Mouse (Mus musculus) embryo, embryonic 10.5 days (tissue): Measurements from ENCODE around the gene Syk.

ENCODE experiments used
- DNase-seq: peaks from one replicate; pipeline ENCODE4 v3.0.0-alpha.2; 2015; ENCODE audit warnings: low spot score

The Syk gene

GRCm38 (mm10) chr13:52582878-52583661 is at the start of gene Syk:
Gene Syk, plus strand, starts transcription at chr13:52583173.
- DNase-seq: peak; percentile 78

GRCm38 (mm10) chr13:52533644-52534043 is 49.3 kb upstream of the Syk start:
- DNase-seq: no peak

GRCm38 (mm10) chr13:52535542-52535941 is 47.4 kb upstream of the Syk start:
- peak; percentile 86 for DNase-seq

DNA sequence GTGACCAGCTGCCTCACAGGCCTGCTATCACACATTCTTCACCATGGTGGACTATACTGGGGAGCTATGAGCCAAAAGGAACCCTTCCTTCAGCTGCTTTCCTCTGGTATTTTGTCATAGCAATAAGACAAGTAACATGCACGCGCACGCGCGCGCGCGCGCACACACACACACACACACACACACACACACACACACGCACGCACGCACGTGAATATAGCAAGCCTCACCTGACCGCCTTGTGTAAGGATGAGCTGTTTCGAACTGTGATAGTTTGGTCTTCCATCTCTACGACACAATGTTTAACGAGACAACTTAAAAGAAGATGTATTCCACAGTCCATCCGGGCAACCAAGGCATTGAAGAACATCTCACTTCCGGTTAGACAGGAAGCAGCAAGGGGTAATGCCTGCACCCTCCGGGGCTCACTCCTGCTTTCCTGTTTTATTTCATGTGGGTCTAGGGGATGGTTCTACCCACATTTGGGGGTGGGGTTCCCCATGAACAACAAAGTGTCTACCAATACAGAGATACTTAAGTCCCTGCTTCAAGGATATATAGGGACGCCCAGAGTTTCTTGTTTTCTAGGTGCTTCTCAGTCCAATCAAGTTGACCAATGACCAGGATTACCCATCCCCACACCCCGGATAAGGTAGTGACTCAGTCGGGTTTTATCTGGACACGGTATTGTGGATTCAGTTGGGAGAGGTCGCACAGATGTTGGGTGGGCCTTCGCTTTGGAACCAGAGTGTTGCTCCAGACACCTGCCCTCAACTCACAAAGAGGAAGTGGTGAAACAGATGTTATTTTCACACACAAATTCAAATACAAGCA is 45.0 kb upstream of the Syk start:
- DNase-seq: no peak

GRCm38 (mm10) chr13:52538588-52539116 is 44.3 kb upstream of the Syk start:
- DNase-seq: no peak

DNA sequence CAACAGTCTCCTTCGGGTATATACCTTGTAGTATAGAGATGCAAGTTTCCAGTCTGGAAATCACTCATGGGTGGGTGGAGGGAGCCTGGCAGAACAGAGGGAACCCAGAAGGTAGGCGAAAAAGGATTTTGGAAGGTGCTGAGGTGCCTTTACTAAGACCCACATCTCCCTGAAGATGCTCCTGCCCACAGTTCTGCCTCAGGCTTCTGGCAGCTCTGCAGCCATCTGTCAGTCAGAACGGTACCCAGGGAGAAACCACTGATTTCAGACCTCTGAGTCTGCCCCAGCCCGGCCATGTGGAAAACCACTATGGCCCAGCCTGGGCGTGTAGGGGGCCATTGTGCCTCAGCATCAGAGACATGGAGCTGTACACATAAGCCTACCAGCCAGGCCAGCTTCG is 43.5 kb upstream of the Syk start:
- DNase-seq: no peak

GRCm38 (mm10) chr13:52541385-52542035 is 41.5 kb upstream of the Syk start:
- DNase-seq: no peak

DNA sequence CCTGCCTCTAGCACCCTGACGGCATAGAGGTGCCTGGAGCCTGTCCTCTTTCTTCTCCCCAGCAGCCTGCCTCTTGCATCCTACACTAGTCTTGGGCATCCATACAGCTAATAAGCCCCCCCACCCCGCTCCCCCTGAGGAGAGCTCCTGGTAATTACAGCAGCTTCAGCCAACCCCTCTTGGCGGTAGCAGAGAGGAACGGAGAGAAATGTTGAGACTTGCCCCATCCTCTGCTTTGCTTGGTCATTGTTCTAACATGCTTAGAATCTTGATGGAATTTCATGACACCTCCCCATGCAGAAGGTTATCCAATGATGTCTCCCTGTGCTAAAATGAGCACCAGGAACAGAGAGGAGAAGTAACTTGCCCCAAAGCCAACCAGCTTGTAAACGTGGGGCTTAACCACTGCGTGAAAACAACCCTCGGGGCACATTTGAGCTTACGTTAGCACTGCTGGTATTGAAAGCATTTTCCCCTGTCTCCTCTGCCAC is 40.9 kb upstream of the Syk start:
- DNase-seq: no peak

DNA sequence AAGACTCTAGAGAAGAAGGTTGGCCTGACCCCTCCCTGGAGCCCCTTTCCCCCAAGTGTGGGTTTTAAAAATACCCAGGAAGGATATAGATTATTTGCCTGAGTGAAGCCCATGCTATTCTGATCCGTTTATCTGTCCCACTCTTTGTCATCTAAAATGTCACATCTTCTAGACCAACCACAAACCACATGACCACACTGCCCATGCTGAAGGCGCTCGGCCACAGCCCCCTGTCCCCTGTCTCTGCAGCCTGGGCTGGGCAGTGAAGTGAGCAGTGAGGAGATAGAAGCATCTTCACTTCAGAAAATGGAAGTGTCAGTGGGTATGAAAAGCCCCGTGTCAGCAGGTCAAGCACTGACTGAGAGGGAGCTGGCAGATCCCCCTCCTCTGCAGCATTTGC is 40.3 kb upstream of the Syk start:
- no peak for DNase-seq

DNA sequence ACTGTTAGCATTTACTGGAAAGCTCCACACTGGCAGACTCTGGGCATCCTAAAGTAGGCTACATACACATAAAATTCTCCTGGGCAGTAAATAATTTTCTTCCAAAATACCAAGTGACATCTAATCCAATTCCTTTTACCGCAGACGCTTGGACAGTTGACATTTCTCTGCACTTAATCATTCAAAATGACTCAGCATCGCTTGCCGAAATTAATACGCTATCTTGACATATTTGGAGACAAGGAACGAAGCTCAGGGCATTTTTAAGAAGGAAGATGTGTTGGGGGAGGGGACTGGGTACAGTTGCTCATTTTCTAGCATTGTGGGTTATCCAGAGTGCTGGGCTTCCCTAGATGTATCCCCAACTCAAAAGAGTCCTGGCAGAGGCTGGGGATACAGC is 36.7 kb upstream of the Syk start:
- no peak for DNase-seq

GRCm38 (mm10) chr13:52550690-52551193 is 32.2 kb upstream of the Syk start:
- DNase-seq: no peak

DNA sequence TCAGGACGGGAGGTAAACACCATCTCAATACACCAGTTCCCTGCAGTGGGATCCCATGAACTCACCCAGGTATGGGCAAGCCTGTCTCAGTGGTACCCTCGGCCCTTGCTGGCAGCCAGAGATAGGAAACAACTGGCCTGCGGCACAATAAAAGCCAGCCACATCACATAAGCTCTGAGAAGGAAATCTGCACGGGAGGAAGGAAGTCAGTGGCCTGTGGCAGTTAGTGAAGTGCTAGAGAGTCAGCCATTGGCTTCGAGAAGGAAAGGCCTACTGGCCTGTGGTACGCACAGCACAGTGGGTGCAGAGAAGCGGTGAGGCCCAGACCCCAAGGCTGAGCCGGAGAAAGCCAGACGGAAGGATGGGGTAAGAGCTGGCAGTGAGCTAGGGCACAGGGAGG is 31.7 kb upstream of the Syk start:
- no peak for DNase-seq

- DNase-seq: no peak
Observed at GRCm38 (mm10) chr13:52552822-52553477, 30.0 kb upstream of the Syk start.

DNA sequence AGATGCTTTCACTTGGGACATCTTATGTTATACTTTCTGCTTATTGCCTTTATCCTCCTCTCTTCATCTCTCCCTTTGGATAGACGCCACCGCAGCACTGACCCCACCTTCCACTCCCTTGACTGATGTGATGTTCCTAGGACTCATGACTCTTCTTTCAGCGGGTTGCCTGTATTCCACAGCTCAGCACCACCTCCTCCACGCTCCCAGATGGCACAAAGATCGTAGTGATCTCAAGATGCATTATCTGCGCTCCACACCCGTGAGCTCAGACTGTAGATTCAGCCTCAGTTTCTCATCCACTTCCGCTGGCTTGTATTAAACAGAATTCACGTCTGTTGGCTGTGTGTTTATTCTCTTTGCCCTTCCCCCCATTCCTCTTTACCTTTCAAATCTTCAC is 28.3 kb upstream of the Syk start:
- no peak for DNase-seq

- DNase-seq: no peak
Observed at GRCm38 (mm10) chr13:52557421-52557820, 25.6 kb upstream of the Syk start.

DNA sequence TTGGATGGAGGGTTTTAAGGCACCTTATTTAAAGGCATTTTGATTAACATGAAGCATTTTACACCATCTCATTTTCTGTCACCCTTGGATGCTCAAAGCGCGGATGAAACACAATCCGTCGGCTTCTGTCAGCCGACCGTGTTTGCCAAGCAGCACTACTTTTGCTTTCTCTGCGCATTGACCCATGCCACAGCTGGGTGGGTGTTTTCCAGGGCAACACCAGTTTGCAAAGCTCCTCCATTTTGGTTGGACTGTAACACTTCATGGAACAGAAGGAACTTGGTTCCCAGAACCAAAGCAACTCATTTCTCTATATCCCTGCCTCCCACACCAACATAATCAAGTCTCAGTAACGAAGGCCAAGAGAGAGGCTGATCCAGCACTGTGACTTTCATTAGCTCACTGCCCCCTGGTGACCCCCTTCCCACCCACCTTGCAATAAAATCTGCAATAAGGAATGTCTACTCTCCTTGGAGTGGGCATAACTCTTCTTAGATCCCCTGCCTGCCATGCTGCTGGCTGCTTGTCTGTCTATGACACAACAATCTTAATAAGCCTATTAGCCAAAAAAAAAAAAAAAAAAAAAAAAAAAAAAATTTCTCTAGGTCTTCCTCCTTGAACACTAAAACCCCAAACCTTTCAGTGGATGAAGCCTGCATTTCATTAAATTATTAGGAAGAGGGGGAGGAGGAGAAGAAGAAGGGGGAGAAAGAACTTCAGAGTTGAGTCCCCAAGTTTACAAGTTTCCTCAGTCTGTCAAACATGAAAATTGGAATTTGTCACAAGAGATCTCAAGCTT is 21.4 kb upstream of the Syk start:
- DNase-seq: no peak

DNA sequence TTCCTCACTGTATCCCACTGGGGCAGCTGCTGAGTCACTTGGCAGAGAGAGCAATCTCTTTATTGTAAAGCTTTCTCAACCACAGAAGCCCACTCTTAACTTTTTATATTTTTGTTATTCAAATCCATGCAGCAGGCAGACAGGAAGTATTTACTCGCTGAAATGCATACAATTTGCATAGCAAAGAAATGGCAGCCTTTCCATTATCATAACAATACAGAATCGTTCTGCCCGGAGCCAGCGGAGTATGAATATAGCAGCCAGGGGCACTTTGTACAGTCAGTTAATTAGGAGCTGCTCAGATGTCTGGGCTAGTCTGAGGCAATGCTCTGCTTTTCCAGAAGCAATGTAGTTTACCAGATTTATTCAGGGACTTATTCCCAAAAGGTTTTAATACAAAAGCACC is 20.8 kb upstream of the Syk start:
- DNase-seq: no peak

- peak; percentile 48 for DNase-seq
Observed at GRCm38 (mm10) chr13:52565103-52565739, 17.8 kb upstream of the Syk start.

DNA sequence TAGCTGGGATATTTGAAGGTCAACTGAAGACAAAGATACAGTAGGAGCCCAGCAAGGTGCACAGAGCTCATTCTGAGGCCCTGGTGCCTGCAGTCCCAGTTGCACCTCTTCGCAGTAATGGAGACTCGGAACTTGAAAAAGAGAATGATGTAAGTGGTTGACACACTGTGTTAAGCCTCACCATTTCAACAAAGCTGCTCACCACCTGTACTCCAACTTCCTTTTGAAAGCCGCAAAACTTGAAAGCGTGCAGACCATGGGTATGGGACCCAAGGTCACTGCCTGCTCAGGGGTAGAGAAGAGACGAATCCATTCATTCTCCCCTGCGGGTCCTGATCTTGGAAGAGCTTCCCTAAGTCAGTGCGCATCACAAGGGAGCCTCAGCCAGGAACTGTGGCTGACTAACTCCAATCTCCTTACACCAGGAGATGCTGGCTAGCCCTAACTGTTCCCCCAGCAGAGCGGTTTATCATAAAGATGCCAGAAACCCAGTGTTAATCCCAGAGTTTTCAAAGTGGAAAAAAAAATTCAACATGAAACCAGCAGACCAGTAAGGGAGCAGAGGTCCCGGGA is 16.7 kb upstream of the Syk start:
- DNase-seq: no peak

- DNase-seq: no peak
Observed at GRCm38 (mm10) chr13:52566777-52567176, 16.2 kb upstream of the Syk start.
